Mouse (Mus musculus) CD4-positive helper T cell, adult 2 months (primary cell): ENCODE measurements at regions not wholly inside any gene's neighbourhood (a gene's known extent, or its start where the extent isn't known, plus 50 kb on each side); places are given as distances from the start of the nearest gene placed in this dataset.

ENCODE experiments used
- DNase-seq: peaks from one replicate; pipeline ENCODE4 v3.0.0-alpha.2; 2012; ENCODE audit warnings: low read depth, missing footprints, low spot score

- peak; percentile 35 for DNase-seq
These were observed 209.1 kb downstream of the Bcl2l11 start for GRCm38 (mm10) chr2:128334757-128335500.

- DNase-seq, result no peak
These were observed 211.4 kb downstream of the Bcl2l11 start for GRCm38 (mm10) chr2:128337192-128337591.

GRCm38 (mm10) chr2:128337791-128338190, 212.0 kb downstream of the Bcl2l11 start:
- no peak for DNase-seq

- DNase-seq, result no peak
These were observed 212.6 kb downstream of the Bcl2l11 start for GRCm38 (mm10) chr2:128338474-128338873.

GRCm38 (mm10) chr2:128339061-128339642, 213.3 kb downstream of the Bcl2l11 start:
- no peak for DNase-seq

GRCm38 (mm10) chr2:128339643-128340487, 214.0 kb downstream of the Bcl2l11 start:
- no peak for DNase-seq

- DNase-seq, result no peak
These were observed 214.9 kb downstream of the Bcl2l11 start for GRCm38 (mm10) chr2:128340631-128341240.

GRCm38 (mm10) chr2:128342212-128342611, 216.4 kb downstream of the Bcl2l11 start:
- DNase-seq, result no peak

- DNase-seq, result peak; percentile 56
These were observed 219.7 kb downstream of the Bcl2l11 start for GRCm38 (mm10) chr2:128345557-128345956.

- DNase-seq, result no peak
These were observed 222.7 kb downstream of the Bcl2l11 start for GRCm38 (mm10) chr2:128348556-128348955.

- DNase-seq, result no peak
These were observed 225.6 kb downstream of the Bcl2l11 start for GRCm38 (mm10) chr2:128351405-128351804.

GRCm38 (mm10) chr2:128352533-128352932, 226.7 kb downstream of the Bcl2l11 start:
- DNase-seq, result no peak

- no peak for DNase-seq
These were observed 227.6 kb downstream of the Bcl2l11 start for GRCm38 (mm10) chr2:128353457-128353856.

GRCm38 (mm10) chr2:128356326-128356725, 230.5 kb downstream of the Bcl2l11 start:
- no peak for DNase-seq

GRCm38 (mm10) chr2:128359106-128359505, 231.9 kb upstream of the Spdye4c start:
- no peak for DNase-seq

- no peak for DNase-seq
These were observed 230.5 kb upstream of the Spdye4c start for GRCm38 (mm10) chr2:128360517-128360916.

GRCm38 (mm10) chr2:128361436-128361835, 229.6 kb upstream of the Spdye4c start:
- DNase-seq, result no peak

- DNase-seq, result peak; percentile 36
These were observed 226.8 kb upstream of the Spdye4c start for GRCm38 (mm10) chr2:128364161-128364560.

- DNase-seq, result no peak
These were observed 226.0 kb upstream of the Spdye4c start for GRCm38 (mm10) chr2:128365004-128365403.

GRCm38 (mm10) chr2:128365775-128366174, 225.2 kb upstream of the Spdye4c start:
- DNase-seq, result peak; percentile 52

GRCm38 (mm10) chr2:128367266-128368150, 223.5 kb upstream of the Spdye4c start:
- DNase-seq, result peak; percentile 75
